ENCODE assay signal across 9 mouse cellular contexts in the genomic region with DNA sequence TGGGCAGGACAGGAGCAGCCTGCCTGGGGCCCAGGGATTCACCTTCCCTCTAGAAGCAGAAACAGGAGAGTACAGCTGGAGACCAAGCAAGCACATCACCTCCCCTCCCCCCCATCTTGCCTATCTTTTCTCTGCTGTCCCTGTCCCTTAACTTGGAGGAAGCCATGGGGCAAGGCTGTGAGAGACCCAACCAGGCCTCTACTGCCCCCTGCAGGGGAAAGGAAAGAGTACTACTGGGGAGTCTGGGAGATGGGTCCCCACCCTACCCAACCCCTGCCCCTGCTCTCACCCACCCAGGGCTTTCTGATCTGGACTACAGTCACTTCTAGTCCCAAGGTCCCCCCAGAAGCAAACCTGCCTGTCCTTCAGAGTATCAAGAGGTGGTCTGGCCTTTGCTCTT. TPM values are rescaled to one million over a fixed set of nuclear protein-coding genes. Genes with fewer than 3 reads are reported as not detected.
DNase-seq lines count a peak whose midpoint lies in the region; ATAC-seq and TF ChIP-seq lines count a peak whose summit lies in the region.
"Had no signal": no experiment of that assay in that cellular context is flagged by ENCODE, and none has a peak within 500 bp of the region (broad histone marks: within the 10 kb centered on the region; RNA-seq: fewer than 3 reads in every experiment).

No protein-coding gene starts in this region.

- no peaks in the 10 kb centered on the region for H3K9me3 ChIP-seq in midbrain, embryonic 13.5 days

- TF ChIP-seq CTCF in thymus, adult 2 months (IDR thresholded peaks at IDR 0.05; ENCODE audit: borderline replicate concordance, control insufficient read depth, extremely low read depth, insufficient read depth, low read length, poor library complexity): peak; percentile 26; the same call in 1 of the 2 replicates

- no peaks in the 10 kb centered on the region for H3K4me1 ChIP-seq in thymus, adult 2 months (replicated peaks; ENCODE audit: control insufficient read depth, insufficient read depth, low read length)
- H3K4me1 ChIP-seq in midbrain, embryonic 13.5 days (replicated peaks): peaks cover 5% of the 10 kb centered on the region; the same call in 1 of the 2 replicates

- H3K27ac ChIP-seq in thymus, adult 2 months (ENCODE audit: control insufficient read depth, insufficient read depth, low read length): no peak overlapping the region
- H3K27ac ChIP-seq in midbrain, embryonic 13.5 days: no peak overlapping the region

- TF ChIP-seq POLR2A in thymus, adult 2 months (IDR thresholded peaks at IDR 0.05; ENCODE audit: control insufficient read depth, extremely low read depth, insufficient read depth, low read length, poor library complexity): no peak

- peak; percentile 54 for DNase-seq in CD4-positive, CD25-positive, alpha-beta regulatory T cell, adult 2 months (ENCODE audit: low read depth, low spot score)
- peak; percentile 44 for DNase-seq in thymus, adult 2 months
- no peak for DNase-seq in thymus, adult 18-20 months
- peak; percentile 58 to 68 for DNase-seq in kidney, postnatal 25 days
- peak; percentile 71 for DNase-seq in yolk sac, embryonic 10.5 days (ENCODE audit: low spot score)

- no peaks in the 10 kb centered on the region for H3K36me3 ChIP-seq in thymus, adult 2 months (ENCODE audit: control insufficient read depth, insufficient read depth, low read length)
- peaks cover 7% of the 10 kb centered on the region for H3K36me3 ChIP-seq in midbrain, embryonic 13.5 days

- no peak overlapping the region for H3K9ac ChIP-seq in midbrain, embryonic 13.5 days (replicated peaks)

- H3K4me2 ChIP-seq in midbrain, embryonic 13.5 days (replicated peaks): no peak overlapping the region

- ATAC-seq in CD4-positive, CD25-positive, alpha-beta regulatory T cell, adult 4 months: no peak
- ATAC-seq in granulocyte monocyte progenitor cell, adult 5-6 weeks (replicated peaks; ENCODE audit: poor library complexity, severe bottlenecking): peak; percentile 86
- ATAC-seq in midbrain, embryonic 13.5 days: peak; percentile 44; the same call in 1 of the 2 replicates

- H3K4me3 ChIP-seq in thymus, adult 2 months (ENCODE audit: control insufficient read depth, insufficient read depth, low read length): no peak overlapping the region
- H3K4me3 ChIP-seq in midbrain, embryonic 13.5 days (replicated peaks): no peak overlapping the region

- no peaks in the 10 kb centered on the region for H3K27me3 ChIP-seq in thymus, adult 2 months (ENCODE audit: control insufficient read depth, insufficient read depth, low read length)
- H3K27me3 ChIP-seq in midbrain, embryonic 13.5 days: no peaks in the 10 kb centered on the region

RNA-seq across cellular contexts. Expression of a gene that starts 53.6 kb away (rescaled TPM):
- 1 to 10 TPM; 1.7 to 1.8 TPM for polyA plus RNA-seq in CD4-positive, CD25-positive, alpha-beta regulatory T cell, adult 4 months (2017; shearing (Covaris generic))
- polyA plus RNA-seq in thymus, adult 2 months (2012; rRNA removed): 2.9 and 4.5 TPM in 2 replicates
- total RNA-seq in granulocyte monocyte progenitor cell, adult 5-6 weeks (2014; fragmentation: Nextera tagmentation): 0.32 TPM in 1 of 2 replicates, not detected in the other
- 1.7 and 4.9 TPM in 2 replicates for total RNA-seq in granulocyte monocyte progenitor cell, adult 5-6 weeks (2017)
- polyA plus RNA-seq in midbrain, embryonic 13.5 days (2015; fragmentation: Nextera tagmentation; extraction: Ambion mirVana): 13.3 and 16.6 TPM in 2 replicates

RNA-seq across cellular contexts. Expression of a gene that starts 55.8 kb away (rescaled TPM):
- polyA plus RNA-seq in CD4-positive, CD25-positive, alpha-beta regulatory T cell, adult 4 months (2017; shearing (Covaris generic)): 10 to 100 TPM; 16.8 to 23.5 TPM
- 39.2 and 39.4 TPM in 2 replicates for polyA plus RNA-seq in thymus, adult 2 months (2012; rRNA removed)
- 15.2 and 16.6 TPM in 2 replicates for total RNA-seq in granulocyte monocyte progenitor cell, adult 5-6 weeks (2014; fragmentation: Nextera tagmentation)
- 13.0 and 17.9 TPM in 2 replicates for total RNA-seq in granulocyte monocyte progenitor cell, adult 5-6 weeks (2017)
- 33.3 and 34.4 TPM in 2 replicates for polyA plus RNA-seq in midbrain, embryonic 13.5 days (2015; fragmentation: Nextera tagmentation; extraction: Ambion mirVana)

RNA-seq across cellular contexts. Expression of a gene that starts 58.7 kb away (rescaled TPM):
- not detected for polyA plus RNA-seq in CD4-positive, CD25-positive, alpha-beta regulatory T cell, adult 4 months (2017; shearing (Covaris generic))
- 7.2 and 8.5 TPM in 2 replicates for polyA plus RNA-seq in thymus, adult 2 months (2012; rRNA removed)
- not detected in 2 replicates for total RNA-seq in granulocyte monocyte progenitor cell, adult 5-6 weeks (2014; fragmentation: Nextera tagmentation)
- total RNA-seq in granulocyte monocyte progenitor cell, adult 5-6 weeks (2017): 0.15 TPM in 1 of 2 replicates, not detected in the other
- polyA plus RNA-seq in midbrain, embryonic 13.5 days (2015; fragmentation: Nextera tagmentation; extraction: Ambion mirVana): 2.6 and 2.8 TPM in 2 replicates
- total RNA-seq: neutrophil, adult 5-6 weeks had no signal

Comparison
In these comparisons a context has a peak if more than half of its experiments do, and no peak if none do; other contexts are left out.
1. DNase-seq: peak in CD4-positive, CD25-positive, alpha-beta regulatory T cell, adult 2 months (single experiment), thymus, adult 2 months (single experiment), kidney, postnatal 25 days (2 of 2) and yolk sac, embryonic 10.5 days (single experiment); none in thymus, adult 18-20 months (0 of 2).